Mouse (Mus musculus) neural tube, embryonic 15.5 days (tissue): Measurements from ENCODE around the gene Fosl1. TPM values are rescaled to one million over a fixed set of nuclear protein-coding genes. Genes with fewer than 3 reads are reported as not detected.

Experiments used
- ATAC-seq: fragments of 200-750 bp; cut with Nextera tagmentation; 2 replicates; pipeline ENCODE4 v1.8.0; 2017; ENCODE audit warnings: mild to moderate bottlenecking, moderate TSS enrichment, moderate library complexity; ENCODE audit not compliant: low FRiP score
- H3K27ac ChIP-seq: fragments of 300-500 bp; sonication (generic); replicated peaks from 2 replicates; pipeline ENCODE4 v1.5.1; 2015; ENCODE audit warnings: mild to moderate bottlenecking, inconsistent platforms
- H3K27me3 ChIP-seq: fragments of 300-500 bp; sonication (generic); replicated peaks from 2 replicates; pipeline ENCODE4 v1.6.1; 2015; ENCODE audit warnings: inconsistent platforms
- H3K36me3 ChIP-seq: fragments of 300-500 bp; sonication (generic); 2 replicates; pipeline ENCODE4 v1.6.1; 2015; ENCODE audit warnings: inconsistent platforms
- H3K4me1 ChIP-seq: fragments of 300-500 bp; sonication (generic); 2 replicates; pipeline ENCODE4 v1.6.1; 2015; ENCODE audit warnings: inconsistent platforms
- H3K4me2 ChIP-seq: fragments of 300-500 bp; sonication (generic); 2 replicates; pipeline ENCODE4 v1.6.1; 2015; ENCODE audit warnings: inconsistent platforms, mild to moderate bottlenecking, moderate library complexity
- H3K4me3 ChIP-seq: fragments of 300-500 bp; sonication (generic); replicated peaks from 2 replicates; pipeline ENCODE4 v1.5.1; 2015; ENCODE audit warnings: mild to moderate bottlenecking, inconsistent platforms
- H3K9ac ChIP-seq: fragments of 300-500 bp; sonication (generic); replicated peaks from 2 replicates; pipeline ENCODE4 v1.6.1; 2015; ENCODE audit warnings: mild to moderate bottlenecking, inconsistent platforms
- H3K9me3 ChIP-seq: fragments of 300-500 bp; sonication (generic); replicated peaks from 2 replicates; pipeline ENCODE4 v1.6.1; 2016; ENCODE audit warnings: inconsistent platforms
- WGBS: fragments of 180-500 bp; shearing (Covaris S2); methylation state at CpG from one replicate; pipeline ENCODE4 v1.1.7; 2015; ENCODE audit warnings: mixed read lengths; 5-methylcytosine and 5-hydroxymethylcytosine counted together
- polyA plus RNA-seq: library from polyadenylated mRNA; unstranded; fragments of >200 nt; fragmentation: Nextera tagmentation; extraction: Ambion mirVana; gene quantifications from 2 replicates; pipeline ENCODE4 v1.2.1, GENCODE M21; 2015

Gene Fosl1
- polyA plus RNA-seq, 1 experiment from 2014 or later: not detected

DNA sequence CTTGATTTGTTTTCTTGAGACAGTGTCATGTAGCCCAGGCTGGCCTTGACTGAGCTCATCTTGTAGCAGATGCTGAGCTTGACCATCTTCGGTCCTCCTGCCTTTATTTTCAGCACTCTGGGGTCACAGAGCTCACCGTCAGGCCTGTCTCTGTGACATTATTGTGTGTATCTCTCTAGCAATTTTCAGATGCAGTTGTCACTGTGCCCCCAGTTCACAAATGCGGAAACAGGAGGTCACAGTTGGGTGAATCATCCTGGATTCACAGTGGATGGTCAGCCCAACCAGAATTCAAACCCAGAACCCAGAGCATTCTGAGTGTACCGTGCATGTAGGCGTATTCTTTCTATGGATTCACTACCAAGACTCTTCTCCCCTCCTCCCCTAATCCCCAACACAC lies 1.6 kb upstream of the Fosl1 start:
- WGBS: 92% methylated on average over 5 of the region's 5 CpGs
- Histone ChIP-seq H3K4me1 (peaks cover 21% of the 10 kb centered on the region), H3K4me3 (no peak overlapping the region), H3K27ac (no peak overlapping the region), H3K9ac (no peak overlapping the region), H3K4me2 (no peak overlapping the region), H3K36me3 (no peaks in the 10 kb centered on the region), H3K27me3 (peaks cover 61% of the 10 kb centered on the region), H3K9me3 (no peaks in the 10 kb centered on the region; the same call in 1 of the 2 replicates)
- ATAC-seq: no peak

DNA sequence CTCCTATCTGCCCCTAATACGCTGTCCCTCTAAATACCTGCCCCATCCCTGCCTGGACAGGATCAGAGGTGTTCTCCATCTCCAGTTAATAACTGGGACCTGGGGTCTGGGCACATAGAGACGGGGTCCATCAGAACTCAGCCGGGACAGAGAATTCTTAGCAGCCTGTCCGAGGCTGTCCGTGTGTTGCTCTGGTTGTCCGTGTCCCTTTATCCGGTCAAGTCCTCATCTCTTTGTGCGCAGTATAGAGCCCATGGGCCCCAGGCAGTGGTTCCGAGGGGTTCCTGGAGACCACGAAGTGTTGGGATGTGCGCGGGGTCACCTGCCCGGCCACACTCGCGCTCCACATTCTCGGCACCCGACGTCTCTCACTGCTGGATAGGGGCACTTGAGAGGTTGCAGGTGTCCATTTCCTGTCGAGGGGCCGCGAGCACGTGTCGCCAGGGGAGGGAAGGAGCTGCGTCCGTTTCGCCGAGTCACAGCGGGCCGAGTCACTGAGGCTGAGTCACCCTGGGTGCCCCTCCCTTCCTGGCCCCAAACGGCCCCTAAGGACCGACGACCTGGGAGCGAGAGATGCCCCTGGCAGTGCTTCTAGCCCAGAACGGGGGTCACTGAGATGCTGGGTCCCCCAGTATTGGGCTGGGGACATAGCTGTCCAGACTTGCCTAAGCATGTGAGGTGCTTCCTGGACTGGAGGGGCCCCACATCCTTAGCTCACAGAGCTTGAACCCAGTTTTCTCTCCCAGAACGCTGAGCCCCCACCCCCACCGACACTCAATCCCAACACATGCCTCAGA lies 1.2 kb downstream of the Fosl1 start:
- WGBS: 6% methylated on average over 36 of the region's 36 CpGs
- Histone ChIP-seq H3K27ac (no peak overlapping the region), H3K27me3 (peaks cover 64% of the 10 kb centered on the region), H3K4me3 (peak overlapping the region; percentile 54), H3K4me2 (peak overlapping the region; percentile 96), H3K36me3 (no peaks in the 10 kb centered on the region; the same call in 1 of the 2 replicates), H3K4me1 (peaks cover 21% of the 10 kb centered on the region), H3K9me3 (no peaks in the 10 kb centered on the region; the same call in 1 of the 2 replicates), H3K9ac (no peak overlapping the region)
- no peak for ATAC-seq

DNA sequence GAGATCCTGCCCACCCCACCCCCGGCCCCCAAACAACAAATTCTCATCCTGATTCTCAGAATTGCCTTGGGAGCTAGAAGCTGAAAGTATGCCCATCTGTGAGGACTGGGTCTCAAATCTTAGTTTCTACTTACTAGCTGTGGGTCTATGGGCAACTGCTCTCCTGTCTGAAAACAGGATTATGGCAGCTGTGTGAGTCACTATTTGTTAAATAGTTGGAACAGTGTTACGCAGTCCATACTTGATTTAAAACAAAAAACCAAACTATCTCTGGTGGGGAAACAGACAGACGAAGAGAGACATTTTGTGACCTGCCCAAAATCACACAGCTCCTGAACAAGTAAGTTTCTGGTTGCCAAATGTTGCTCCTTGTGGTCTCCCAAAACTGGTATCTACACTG lies 2.3 kb downstream of the Fosl1 start:
- peaks cover 31% of the 10 kb centered on the region for H3K4me1 ChIP-seq
- no peak overlapping the region for H3K27ac ChIP-seq
- no peak overlapping the region for H3K4me3 ChIP-seq
- no peak overlapping the region for H3K4me2 ChIP-seq
- no peak overlapping the region for H3K9ac ChIP-seq
- H3K27me3 ChIP-seq: peaks cover 57% of the 10 kb centered on the region
- ATAC-seq: no peak
- H3K9me3 ChIP-seq: no peaks in the 10 kb centered on the region; the same call in 1 of the 2 replicates
- H3K36me3 ChIP-seq: peaks cover 4% of the 10 kb centered on the region
- 85% methylated on average over 3 of the region's 3 CpGs for WGBS

DNA sequence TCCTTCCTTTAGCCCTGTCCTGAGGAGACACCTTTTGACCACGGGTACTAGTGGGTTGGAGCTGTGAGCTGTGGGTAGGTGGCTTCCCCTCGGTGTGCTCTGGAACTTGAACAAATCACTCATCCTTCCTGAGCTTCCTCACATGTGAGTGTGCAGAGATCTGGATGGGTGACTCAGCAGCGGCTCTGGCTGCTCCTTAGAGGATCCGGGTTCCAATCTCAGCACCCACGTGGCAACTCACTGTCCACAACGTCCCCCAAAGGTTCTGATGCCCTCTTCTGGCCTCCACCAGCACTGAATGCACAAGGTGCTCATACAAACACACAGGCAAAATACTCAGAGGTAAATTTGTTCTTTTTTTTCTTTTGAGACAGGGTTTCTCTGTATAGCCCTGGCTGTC lies 4.4 kb downstream of the Fosl1 start:
- Histone ChIP-seq H3K9me3 (no peaks in the 10 kb centered on the region; the same call in 1 of the 2 replicates), H3K27ac (no peak overlapping the region), H3K4me1 (peaks cover 50% of the 10 kb centered on the region), H3K36me3 (peaks cover 4% of the 10 kb centered on the region), H3K27me3 (peaks cover 43% of the 10 kb centered on the region), H3K9ac (no peak overlapping the region), H3K4me2 (no peak overlapping the region), H3K4me3 (no peak overlapping the region)
- ATAC-seq: no peak
- 74% methylated on average over 6 of the region's 6 CpGs for WGBS

DNA sequence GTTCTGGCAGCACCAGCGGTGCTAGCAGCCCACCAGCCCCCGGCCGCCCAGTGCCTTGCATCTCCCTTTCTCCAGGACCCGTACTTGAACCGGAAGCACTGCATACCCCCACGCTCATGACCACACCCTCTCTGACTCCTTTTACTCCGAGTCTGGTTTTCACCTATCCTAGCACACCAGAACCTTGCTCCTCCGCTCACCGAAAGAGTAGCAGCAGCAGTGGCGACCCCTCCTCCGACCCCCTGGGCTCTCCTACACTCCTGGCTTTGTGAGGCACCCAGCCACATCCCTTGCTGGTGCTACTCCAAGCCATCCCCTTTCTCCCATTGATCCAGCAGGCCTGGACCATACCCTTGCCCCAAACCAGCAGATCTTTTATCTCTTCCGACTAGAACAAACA lies 7.7 kb downstream of the Fosl1 start:
- Histone ChIP-seq H3K27ac (no peak overlapping the region), H3K27me3 (peaks cover 14% of the 10 kb centered on the region), H3K4me3 (peak overlapping the region; percentile 73; the same call in 1 of the 2 replicates), H3K4me1 (peaks cover 41% of the 10 kb centered on the region), H3K9ac (peak overlapping the region; percentile 85), H3K36me3 (peaks cover 4% of the 10 kb centered on the region), H3K9me3 (no peaks in the 10 kb centered on the region), H3K4me2 (peak overlapping the region; percentile 91)
- 91% methylated on average over 12 of the region's 12 CpGs for WGBS
- no peak for ATAC-seq

DNA sequence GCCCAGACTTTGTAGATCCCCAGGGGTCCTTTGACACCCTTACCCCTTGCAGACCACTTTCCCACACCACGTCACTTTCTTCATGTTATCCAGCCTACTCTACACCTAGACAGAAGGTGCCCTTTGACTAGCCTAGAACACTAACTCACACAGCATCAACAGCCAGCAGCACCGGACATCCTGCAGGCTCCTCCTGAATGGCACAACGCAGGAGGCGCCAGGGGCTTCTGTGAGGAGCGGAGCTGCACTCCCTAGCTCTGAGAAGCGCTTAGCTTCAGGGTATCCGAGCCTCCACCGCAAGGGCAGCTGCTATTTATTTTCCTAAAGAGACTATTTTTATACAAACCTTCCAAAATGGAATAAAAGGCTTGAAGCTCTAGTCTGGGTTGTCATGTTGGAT lies 8.2 kb downstream of the Fosl1 start:
- 60% methylated on average over 8 of the region's 8 CpGs for WGBS
- Histone ChIP-seq H3K4me3 (peak overlapping the region; percentile 73), H3K4me1 (peaks cover 42% of the 10 kb centered on the region), H3K27me3 (peaks cover 9% of the 10 kb centered on the region), H3K9ac (peak overlapping the region; percentile 85), H3K9me3 (no peaks in the 10 kb centered on the region), H3K27ac (no peak overlapping the region), H3K4me2 (peak overlapping the region; percentile 91), H3K36me3 (peaks cover 4% of the 10 kb centered on the region)
- ATAC-seq: no peak

DNA sequence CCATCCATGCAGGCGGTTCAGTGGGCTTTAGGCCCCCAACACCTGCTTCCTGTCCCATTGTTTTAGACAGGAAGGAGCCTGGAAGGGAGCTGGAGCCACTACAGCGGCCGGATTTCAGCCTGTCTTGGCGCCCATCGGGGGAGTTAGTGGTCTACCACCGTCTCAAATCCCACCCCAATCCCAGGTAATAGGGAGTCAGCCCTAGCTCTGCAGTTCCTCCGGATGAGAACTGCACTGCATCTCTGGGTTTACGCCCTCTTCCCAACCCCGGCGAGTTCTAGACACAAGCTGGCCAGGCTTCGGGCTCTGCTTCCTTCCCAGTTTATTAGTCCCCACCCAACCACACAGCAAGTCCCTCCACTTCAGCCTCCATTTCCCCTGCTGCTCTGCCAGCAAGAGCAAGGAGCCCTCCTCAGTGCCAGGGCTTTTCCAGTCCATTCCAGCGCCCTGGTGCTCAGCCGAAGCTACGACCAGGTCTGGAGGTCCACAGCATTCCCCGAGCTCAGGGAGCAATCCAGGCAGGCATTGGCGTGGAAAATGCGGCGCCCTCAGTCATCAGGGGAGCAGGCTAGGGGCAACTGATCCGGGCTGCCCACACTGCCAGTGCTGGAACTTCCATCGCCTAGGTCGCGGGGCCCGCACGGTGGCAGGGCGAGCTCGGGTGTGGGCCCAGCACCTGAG lies 9.0 kb downstream of the Fosl1 start:
- Histone ChIP-seq H3K9ac (peak overlapping the region; percentile 85), H3K9me3 (no peaks in the 10 kb centered on the region), H3K27me3 (peaks cover 4% of the 10 kb centered on the region; the same call in 1 of the 2 replicates), H3K36me3 (peaks cover 4% of the 10 kb centered on the region), H3K4me1 (peaks cover 48% of the 10 kb centered on the region), H3K4me2 (peak overlapping the region; percentile 91), H3K4me3 (peak overlapping the region; percentile 73), H3K27ac (peak overlapping the region; percentile 97)
- WGBS: 2% methylated on average over 26 of the region's 26 CpGs
- ATAC-seq: no peak

DNA sequence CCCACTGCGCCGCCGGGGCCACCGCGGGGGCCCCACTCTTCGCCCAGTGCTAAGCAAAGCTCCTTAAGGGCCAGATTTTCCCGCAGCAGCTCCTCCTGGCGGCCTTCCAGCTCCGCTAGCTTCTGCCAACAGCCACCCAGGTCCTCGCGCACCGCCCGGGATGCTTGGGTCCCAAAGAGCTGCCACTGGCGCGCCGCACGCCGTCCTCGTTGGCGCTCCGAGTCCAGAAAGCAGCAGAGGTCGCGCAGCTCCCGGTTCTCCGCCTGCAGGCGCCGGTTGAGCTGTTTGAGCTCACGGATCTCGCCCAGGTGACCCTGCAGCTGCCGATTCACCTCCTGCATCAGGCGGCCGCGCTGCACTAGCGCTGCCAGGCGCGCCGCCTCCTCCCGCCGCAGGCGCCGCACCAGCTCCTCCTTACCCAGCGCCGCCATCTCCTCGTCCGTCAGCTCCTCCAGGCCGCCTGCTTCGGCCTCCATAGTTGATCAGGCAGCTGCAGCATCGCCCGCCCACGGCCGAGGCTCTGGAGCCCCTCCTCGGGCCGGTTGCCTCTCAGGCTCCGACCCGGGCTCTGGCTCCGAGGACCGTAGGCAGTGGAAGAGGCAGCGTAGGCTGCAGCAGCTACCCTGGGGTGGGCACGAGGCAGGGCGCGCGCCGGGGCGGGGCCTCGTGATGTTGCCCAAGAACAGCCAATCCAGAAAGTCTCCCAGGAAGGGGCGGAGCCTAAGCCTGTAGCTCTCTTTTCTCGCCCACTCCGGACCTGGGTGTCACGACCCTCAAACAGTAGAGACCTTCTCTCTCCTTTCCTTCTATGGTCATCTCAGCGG lies 9.8 kb downstream of the Fosl1 start:
- H3K4me1 ChIP-seq: peaks cover 53% of the 10 kb centered on the region
- peaks cover 4% of the 10 kb centered on the region for H3K36me3 ChIP-seq
- H3K9ac ChIP-seq: peak overlapping the region; percentile 85
- H3K27me3 ChIP-seq: peaks cover 4% of the 10 kb centered on the region; the same call in 1 of the 2 replicates
- H3K27ac ChIP-seq: peak overlapping the region; percentile 97
- H3K4me2 ChIP-seq: peak overlapping the region; percentile 91
- H3K9me3 ChIP-seq: no peaks in the 10 kb centered on the region
- peak; percentile 95 for ATAC-seq
- H3K4me3 ChIP-seq: peak overlapping the region; percentile 73
- WGBS: under 1% methylated on average over 69 of the region's 70 CpGs

DNA sequence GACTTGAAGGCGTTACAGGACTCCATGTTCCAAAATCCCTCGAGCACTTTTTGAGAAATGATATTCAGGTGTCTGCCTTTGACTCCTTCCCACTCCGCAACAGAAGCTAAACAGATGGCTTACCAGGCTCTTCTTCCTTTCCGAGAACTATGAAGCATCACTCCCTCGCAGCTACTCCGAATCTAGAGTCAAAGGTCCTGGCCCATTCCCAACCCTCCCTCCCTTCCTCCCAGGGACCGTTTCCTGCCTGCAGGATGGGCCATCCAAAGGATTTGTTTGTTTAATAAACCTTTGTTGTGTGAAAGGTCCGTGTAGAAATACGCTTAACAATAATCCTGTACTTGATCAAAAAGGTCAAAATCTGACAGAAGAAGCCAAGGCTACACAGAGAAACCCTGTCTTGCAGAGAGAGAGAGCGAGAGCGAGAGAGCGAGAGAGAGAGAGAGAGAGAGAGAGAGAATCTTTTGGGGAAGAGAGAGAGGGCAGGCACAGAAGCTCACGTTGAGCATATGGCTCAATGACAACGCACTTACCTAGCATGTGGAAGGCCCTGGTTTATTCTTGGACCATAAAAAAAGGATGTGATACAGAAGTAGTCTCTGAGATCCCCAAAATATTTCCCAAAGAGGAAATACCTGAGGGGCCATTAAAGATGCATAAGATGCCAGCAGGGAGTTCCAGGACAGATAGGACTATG lies 10.5 kb downstream of the Fosl1 start, which contains the start of gene Ccdc85b:
TSS of gene Ccdc85b (minus strand) at position 149 of the 697 bp plus-strand sequence.
- WGBS: 19% methylated on average over 14 of the region's 14 CpGs
- H3K9me3 ChIP-seq: no peaks in the 10 kb centered on the region
- H3K4me3 ChIP-seq: peak within 1 kb of the TSS; percentile 73
- H3K27ac ChIP-seq: peak within 1 kb of the TSS; percentile 97
- peaks cover 4% of the 10 kb centered on the region; the same call in 1 of the 2 replicates for H3K27me3 ChIP-seq
- H3K4me1 ChIP-seq: peaks cover 53% of the 10 kb centered on the region
- ATAC-seq: 0 out of 2 replicates have a peak, but pooled peaks have one; percentile 2
- peak within 1 kb of the TSS; percentile 85 for H3K9ac ChIP-seq
- peaks cover 12% of the 10 kb centered on the region for H3K36me3 ChIP-seq
- peak within 1 kb of the TSS; percentile 91 for H3K4me2 ChIP-seq

DNA sequence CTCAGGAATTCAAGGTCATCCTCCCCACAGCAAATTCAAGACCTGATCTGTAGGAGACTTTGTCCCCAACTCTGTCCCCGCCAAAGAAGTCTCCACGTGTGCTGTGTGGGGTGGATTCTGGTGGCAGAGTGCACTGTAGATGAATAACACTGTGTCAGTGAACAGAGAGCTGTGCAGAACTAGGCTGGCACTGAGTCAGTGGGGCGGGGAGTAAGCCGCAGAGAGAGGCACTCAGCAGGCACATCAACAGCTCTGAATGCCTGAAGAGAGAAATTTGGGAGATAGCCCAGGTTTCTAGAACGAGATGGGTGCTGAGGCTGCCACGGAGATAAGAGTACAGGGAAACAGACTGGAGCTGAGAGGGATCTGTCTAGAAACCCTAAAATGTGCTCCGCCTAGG lies 11.7 kb downstream of the Fosl1 start:
- Histone ChIP-seq H3K9ac (no peak overlapping the region), H3K27ac (no peak overlapping the region), H3K4me1 (peaks cover 55% of the 10 kb centered on the region), H3K9me3 (no peaks in the 10 kb centered on the region), H3K4me2 (no peak overlapping the region), H3K27me3 (peaks cover 4% of the 10 kb centered on the region; the same call in 1 of the 2 replicates), H3K4me3 (no peak overlapping the region), H3K36me3 (peaks cover 16% of the 10 kb centered on the region)
- ATAC-seq: no peak
- 76% methylated on average over 7 of the region's 7 CpGs for WGBS
